Mouse (Mus musculus): ENCODE measurements around the gene Btn1a1. TPM values are rescaled to one million over a fixed set of nuclear protein-coding genes. Genes with fewer than 3 reads are reported as not detected.

Gene Btn1a1
- polyA plus RNA-seq, 1 experiment: not detected

GRCm38 (mm10) chr13:23502031-23502567 is 36.4 kb upstream of the Btn1a1 start:
- TF ChIP-seq POLR2A (IDR thresholded peaks at IDR 0.05; ENCODE audit: insufficient read depth, low read depth, low read length) (no peak), CTCF (IDR thresholded peaks at IDR 0.05; ENCODE audit: insufficient read depth, low read depth, low read length) (no peak)
- Histone ChIP-seq H3K4me3 (ENCODE audit: insufficient read depth, low read depth, low read length) (no peak overlapping the region), H3K27ac (ENCODE audit: insufficient read depth, low read depth, low read length) (no peak overlapping the region), H3K4me1 (ENCODE audit: control insufficient read depth, insufficient read depth, low read length) (no peaks in the 10 kb centered on the region)
- 58% methylated on average over 9 of the region's 9 CpGs for WGBS

GRCm38 (mm10) chr13:23501511-23501910 is 35.8 kb upstream of the Btn1a1 start:
- H3K4me1 ChIP-seq (ENCODE audit: control insufficient read depth, insufficient read depth, low read length): no peaks in the 10 kb centered on the region
- 46% methylated on average over 5 of the region's 5 CpGs for WGBS
- H3K4me3 ChIP-seq (ENCODE audit: insufficient read depth, low read depth, low read length): no peak overlapping the region
- no peak for TF ChIP-seq POLR2A (IDR thresholded peaks at IDR 0.05; ENCODE audit: insufficient read depth, low read depth, low read length)
- no peak for TF ChIP-seq CTCF (IDR thresholded peaks at IDR 0.05; ENCODE audit: insufficient read depth, low read depth, low read length)
- H3K27ac ChIP-seq (ENCODE audit: insufficient read depth, low read depth, low read length): no peak overlapping the region

- WGBS: 22% methylated on average over 17 of the region's 17 CpGs
- no peak overlapping the region for H3K4me3 ChIP-seq (ENCODE audit: insufficient read depth, low read depth, low read length)
- H3K27ac ChIP-seq (ENCODE audit: insufficient read depth, low read depth, low read length): no peak overlapping the region
- H3K4me1 ChIP-seq (ENCODE audit: control insufficient read depth, insufficient read depth, low read length): no peaks in the 10 kb centered on the region
- TF ChIP-seq CTCF (IDR thresholded peaks at IDR 0.05; ENCODE audit: insufficient read depth, low read depth, low read length) (no peak), POLR2A (IDR thresholded peaks at IDR 0.05; ENCODE audit: insufficient read depth, low read depth, low read length) (no peak)
Observed at GRCm38 (mm10) chr13:23500424-23501200, 34.9 kb upstream of the Btn1a1 start.

GRCm38 (mm10) chr13:23499943-23500342 is 34.2 kb upstream of the Btn1a1 start:
- Histone ChIP-seq H3K27ac (ENCODE audit: insufficient read depth, low read depth, low read length) (no peak overlapping the region), H3K4me3 (ENCODE audit: insufficient read depth, low read depth, low read length) (no peak overlapping the region), H3K4me1 (ENCODE audit: control insufficient read depth, insufficient read depth, low read length) (no peaks in the 10 kb centered on the region)
- 58% methylated on average over 7 of the region's 7 CpGs for WGBS
- no peak for TF ChIP-seq POLR2A (IDR thresholded peaks at IDR 0.05; ENCODE audit: insufficient read depth, low read depth, low read length)
- no peak for TF ChIP-seq CTCF (IDR thresholded peaks at IDR 0.05; ENCODE audit: insufficient read depth, low read depth, low read length)

- Histone ChIP-seq H3K27ac (ENCODE audit: insufficient read depth, low read depth, low read length) (no peak overlapping the region), H3K4me3 (ENCODE audit: insufficient read depth, low read depth, low read length) (no peak overlapping the region), H3K4me1 (ENCODE audit: control insufficient read depth, insufficient read depth, low read length) (no peaks in the 10 kb centered on the region)
- TF ChIP-seq CTCF (IDR thresholded peaks at IDR 0.05; ENCODE audit: insufficient read depth, low read depth, low read length) (no peak), POLR2A (IDR thresholded peaks at IDR 0.05; ENCODE audit: insufficient read depth, low read depth, low read length) (no peak)
- 18% methylated on average over 10 of the region's 10 CpGs for WGBS
Observed at GRCm38 (mm10) chr13:23498653-23499052, 33.0 kb upstream of the Btn1a1 start.

GRCm38 (mm10) chr13:23497656-23498321 is 32.1 kb upstream of the Btn1a1 start:
- no peaks in the 10 kb centered on the region for H3K4me1 ChIP-seq (ENCODE audit: control insufficient read depth, insufficient read depth, low read length)
- no peak overlapping the region for H3K27ac ChIP-seq (ENCODE audit: insufficient read depth, low read depth, low read length)
- TF ChIP-seq POLR2A (IDR thresholded peaks at IDR 0.05; ENCODE audit: insufficient read depth, low read depth, low read length) (no peak), CTCF (IDR thresholded peaks at IDR 0.05; ENCODE audit: insufficient read depth, low read depth, low read length) (no peak)
- 39% methylated on average over 19 of the region's 19 CpGs for WGBS
- H3K4me3 ChIP-seq (ENCODE audit: insufficient read depth, low read depth, low read length): no peak overlapping the region

GRCm38 (mm10) chr13:23495526-23495925 is 29.8 kb upstream of the Btn1a1 start:
- Histone ChIP-seq H3K4me1 (ENCODE audit: control insufficient read depth, insufficient read depth, low read length) (peaks cover 2% of the 10 kb centered on the region; the same call in 1 of the 2 replicates), H3K4me3 (ENCODE audit: insufficient read depth, low read depth, low read length) (no peak overlapping the region), H3K27ac (ENCODE audit: insufficient read depth, low read depth, low read length) (no peak overlapping the region)
- no peak for TF ChIP-seq POLR2A (IDR thresholded peaks at IDR 0.05; ENCODE audit: insufficient read depth, low read depth, low read length)
- no peak for TF ChIP-seq CTCF (IDR thresholded peaks at IDR 0.05; ENCODE audit: insufficient read depth, low read depth, low read length)
- WGBS: 90% methylated on average over 6 of the region's 6 CpGs

GRCm38 (mm10) chr13:23491990-23492389 is 26.3 kb upstream of the Btn1a1 start:
- no peak overlapping the region for H3K4me3 ChIP-seq (ENCODE audit: insufficient read depth, low read depth, low read length)
- H3K4me1 ChIP-seq (ENCODE audit: control insufficient read depth, insufficient read depth, low read length): peaks cover 9% of the 10 kb centered on the region
- TF ChIP-seq POLR2A (IDR thresholded peaks at IDR 0.05; ENCODE audit: insufficient read depth, low read depth, low read length) (no peak), CTCF (IDR thresholded peaks at IDR 0.05; ENCODE audit: insufficient read depth, low read depth, low read length) (no peak)
- 21% methylated on average over 14 of the region's 14 CpGs for WGBS
- H3K27ac ChIP-seq (ENCODE audit: insufficient read depth, low read depth, low read length): no peak overlapping the region

GRCm38 (mm10) chr13:23491263-23491662 is 25.6 kb upstream of the Btn1a1 start:
- Histone ChIP-seq H3K4me3 (ENCODE audit: insufficient read depth, low read depth, low read length) (no peak overlapping the region), H3K27ac (ENCODE audit: insufficient read depth, low read depth, low read length) (no peak overlapping the region), H3K4me1 (ENCODE audit: control insufficient read depth, insufficient read depth, low read length) (peaks cover 9% of the 10 kb centered on the region)
- WGBS: 20% methylated on average over 1 of the region's 1 CpGs
- TF ChIP-seq POLR2A (IDR thresholded peaks at IDR 0.05; ENCODE audit: insufficient read depth, low read depth, low read length): no peak

All from olfactory bulb, adult 2 months (tissue).